Mouse (Mus musculus): ENCODE results near the gene Camk2b.

- TF ChIP-seq CTCF (IDR thresholded peaks at IDR 0.05; ENCODE audit: low read depth, low read length) = no peak
- TF ChIP-seq GATA1 (IDR thresholded peaks at IDR 0.05; ENCODE audit: borderline replicate concordance, low read length) = no peak
Measured at GRCm38 (mm10) chr11:5988126-5988525, 78.0 kb downstream of the Camk2b start.
